Comparison of ENCODE assay signal across 35 mouse cellular contexts in the genomic region with DNA sequence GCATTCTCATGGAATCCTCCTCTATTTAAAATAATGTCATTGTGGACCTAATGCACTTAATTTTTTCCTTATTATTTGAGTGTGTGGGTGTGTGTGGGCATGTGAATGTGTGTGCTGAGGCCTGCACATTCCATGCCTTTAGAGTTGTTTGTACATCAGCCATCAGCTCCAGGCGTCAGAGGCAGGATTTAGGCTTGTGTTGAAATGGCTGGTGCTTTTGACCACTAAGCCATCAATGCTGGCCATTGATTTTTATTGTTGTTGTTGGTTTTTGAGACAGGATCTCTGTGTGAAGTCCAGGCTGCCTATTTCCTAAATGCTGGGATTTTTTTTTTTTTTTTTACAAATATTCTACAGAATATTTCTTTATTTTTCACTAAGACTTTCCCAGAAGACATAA. TPM values are rescaled to one million over a fixed set of nuclear protein-coding genes. Genes with fewer than 3 reads are reported as not detected.
"Had no signal": no experiment of that assay in that cellular context is flagged by ENCODE, and none has a peak within 500 bp of the region (broad histone marks: within the 10 kb centered on the region; RNA-seq: fewer than 3 reads in every experiment).

No protein-coding gene starts in this region.

- H3K4me3 ChIP-seq: embryonic facial prominence, embryonic 10.5 days; embryonic facial prominence, embryonic 12.5 days; embryonic facial prominence, embryonic 13.5 days; embryonic facial prominence, embryonic 15.5 days; erythroblast, embryonic 14.5 days; forebrain, embryonic 10.5 days; forebrain, embryonic 12.5 days; forebrain, embryonic 13.5 days; forebrain, embryonic 15.5 days; gastrocnemius, adult 2 months; heart, adult 2 months had no signal

- DNase-seq: cerebellum, adult 2 months; cerebellum, adult 8-10 months; cerebellum, adult 9-10 months; cerebellum, adult 9-11 months; cerebellum, postnatal 10 days; cerebellum, postnatal 14 days; cerebellum, postnatal 25 days; cerebellum, postnatal 36 days; embryo, embryonic 11 days; forebrain, postnatal 0 days; gastrocnemius, adult 2 months; gastrocnemius, postnatal 10 days; gastrocnemius, postnatal 14 days; gastrocnemius, postnatal 25 days; gastrocnemius, postnatal 36 days; heart, adult 11 months; heart, adult 18-20 months; heart, adult 2 months had no signal

- H3K27me3 ChIP-seq: embryonic facial prominence, embryonic 12.5 days; embryonic facial prominence, embryonic 13.5 days; embryonic facial prominence, embryonic 15.5 days; forebrain, embryonic 12.5 days; forebrain, embryonic 13.5 days; forebrain, embryonic 15.5 days had no signal

- H3K27ac ChIP-seq: embryonic facial prominence, embryonic 10.5 days; embryonic facial prominence, embryonic 12.5 days; embryonic facial prominence, embryonic 13.5 days; embryonic facial prominence, embryonic 15.5 days; forebrain, embryonic 10.5 days; forebrain, embryonic 12.5 days; forebrain, embryonic 13.5 days; forebrain, embryonic 15.5 days; gastrocnemius, adult 2 months; heart, adult 2 months had no signal

- H3K4me2 ChIP-seq: embryonic facial prominence, embryonic 12.5 days; embryonic facial prominence, embryonic 13.5 days; embryonic facial prominence, embryonic 15.5 days; forebrain, embryonic 12.5 days; forebrain, embryonic 13.5 days; forebrain, embryonic 15.5 days had no signal

- H3K4me1 ChIP-seq: embryonic facial prominence, embryonic 12.5 days; embryonic facial prominence, embryonic 13.5 days; forebrain, embryonic 10.5 days; forebrain, embryonic 12.5 days; forebrain, embryonic 13.5 days; forebrain, embryonic 15.5 days had no signal

- H3K9me3 ChIP-seq: embryonic facial prominence, embryonic 10.5 days; embryonic facial prominence, embryonic 12.5 days; embryonic facial prominence, embryonic 13.5 days; embryonic facial prominence, embryonic 15.5 days; forebrain, embryonic 10.5 days; forebrain, embryonic 12.5 days; forebrain, embryonic 13.5 days; forebrain, embryonic 15.5 days had no signal

- H3K36me3 ChIP-seq: embryonic facial prominence, embryonic 15.5 days had no signal

- ATAC-seq: forebrain, embryonic 13.5 days; forebrain, embryonic 14.5 days; forebrain, embryonic 15.5 days; forebrain, embryonic 16.5 days; forebrain, postnatal 0 days had no signal

- H3K9ac ChIP-seq: embryonic facial prominence, embryonic 12.5 days; embryonic facial prominence, embryonic 13.5 days; embryonic facial prominence, embryonic 15.5 days; forebrain, embryonic 12.5 days; forebrain, embryonic 13.5 days; forebrain, embryonic 15.5 days; forebrain, postnatal 0 days had no signal

RNA-seq across cellular contexts. Expression of a gene that starts 3.7 kb away (rescaled TPM):
- total RNA-seq: common myeloid progenitor, adult 5-6 weeks; gastrocnemius, postnatal 14 days; granulocyte monocyte progenitor cell, adult 5-6 weeks had no signal
- polyA plus RNA-seq: embryonic facial prominence, embryonic 11.5 days; erythroblast, embryonic 14.5 days had no signal

RNA-seq across cellular contexts. Expression of a gene that starts 16.9 kb away (rescaled TPM):
- total RNA-seq: common myeloid progenitor, adult 5-6 weeks; gastrocnemius, adult 18-20 months; gastrocnemius, adult 2 months; gastrocnemius, adult 8-10 months; gastrocnemius, postnatal 25 days had no signal
- polyA plus RNA-seq: embryonic facial prominence, embryonic 10.5 days; erythroblast, embryonic 14.5 days had no signal

RNA-seq across cellular contexts. Expression of a gene that starts 29.9 kb away (rescaled TPM):
- total RNA-seq: gastrocnemius, adult 18-20 months; gastrocnemius, adult 2 months; gastrocnemius, adult 8-10 months; gastrocnemius, postnatal 10 days; gastrocnemius, postnatal 14 days; gastrocnemius, postnatal 25 days; gastrocnemius, postnatal 36 days had no signal
- polyA plus RNA-seq: embryonic facial prominence, embryonic 10.5 days; embryonic facial prominence, embryonic 11.5 days; embryonic facial prominence, embryonic 12.5 days; forebrain, embryonic 10.5 days; forebrain, embryonic 11.5 days; forebrain, embryonic 14.5 days; forebrain, embryonic 16.5 days had no signal
